Mouse (Mus musculus) midbrain, embryonic 10.5 days (tissue): ENCODE data around the gene Poc1b. TPM values are rescaled to one million over a fixed set of nuclear protein-coding genes. Genes with fewer than 3 reads are reported as not detected.
A peak's percentile ranks its signal among the peaks of the same experiment; 100 is the strongest.

ENCODE experiments used
- DNase-seq: peaks from one replicate; pipeline ENCODE4 v3.0.0-alpha.2; 2017; ENCODE audit warnings: low spot score
- H3K27ac ChIP-seq: fragments of 300-500 bp; sonication (generic); replicated peaks from 2 replicates; pipeline ENCODE4 v1.5.1; 2016; ENCODE audit warnings: mild to moderate bottlenecking
- H3K27me3 ChIP-seq: fragments of 300-500 bp; sonication (generic); 2 replicates; pipeline ENCODE4 v1.6.1; 2016; ENCODE audit warnings: low read depth, mild to moderate bottlenecking; ENCODE audit not compliant: poor library complexity, severe bottlenecking
- H3K36me3 ChIP-seq: fragments of 300-500 bp; sonication (generic); 2 replicates; pipeline ENCODE4 v1.6.1; 2016; ENCODE audit warnings: mild to moderate bottlenecking, moderate library complexity
- H3K4me1 ChIP-seq: fragments of 300-500 bp; sonication (generic); 2 replicates; pipeline ENCODE4 v1.6.1; 2016
- H3K4me3 ChIP-seq: fragments of 300-500 bp; sonication (generic); 2 replicates; pipeline ENCODE4 v1.5.1; 2016; ENCODE audit warnings: mild to moderate bottlenecking, moderate library complexity
- H3K9me3 ChIP-seq: fragments of 300-500 bp; sonication (generic); replicated peaks from 2 replicates; pipeline ENCODE4 v1.6.1; 2016; ENCODE audit warnings: mild to moderate bottlenecking
- WGBS: fragments of 180-500 bp; shearing (Covaris S2); methylation state at CpG from one replicate; pipeline ENCODE4 v1.1.7; 2016; 5-methylcytosine and 5-hydroxymethylcytosine counted together
- polyA plus RNA-seq: library from polyadenylated mRNA; unstranded; fragments of >200 nt; fragmentation: Nextera tagmentation; extraction: Ambion mirVana; gene quantifications from 2 replicates; pipeline ENCODE4 v1.2.1, GENCODE M21; 2016

Poc1b gene
- polyA plus RNA-seq = 28.3 and 32.6 TPM in 2 replicates

- peak within 1 kb of the TSS; percentile 96 for H3K4me3 ChIP-seq
- H3K27ac ChIP-seq = peak within 1 kb of the TSS; percentile 96
- no peaks in the 10 kb centered on the region for H3K27me3 ChIP-seq
- H3K36me3 ChIP-seq = peaks cover 39% of the 10 kb centered on the region
- 0 out of 2 replicates have a peak, but pooled peaks cover 4% of the 10 kb centered on the region for H3K9me3 ChIP-seq
- WGBS = under 1% methylated on average over 106 of the region's 106 CpGs
- peak; percentile 93 for DNase-seq
- H3K4me1 ChIP-seq = peaks cover 29% of the 10 kb centered on the region
Measured at GRCm38 (mm10) chr10:99106703-99107631, at the start of gene Poc1b. Gene Poc1b, plus strand, starts transcription at chr10:99107036.

GRCm38 (mm10) chr10:99060588-99060987, 46.2 kb upstream of the Poc1b start:
- WGBS = 92% methylated on average over 7 of the region's 7 CpGs
- Histone ChIP-seq H3K36me3 (no peaks in the 10 kb centered on the region), H3K4me1 (no peaks in the 10 kb centered on the region)

GRCm38 (mm10) chr10:99061418-99061817, 45.4 kb upstream of the Poc1b start:
- no peak for DNase-seq
- 92% methylated on average over 10 of the region's 10 CpGs for WGBS
- Histone ChIP-seq H3K27ac (no peak overlapping the region), H3K9me3 (no peaks in the 10 kb centered on the region), H3K36me3 (no peaks in the 10 kb centered on the region), H3K4me1 (no peaks in the 10 kb centered on the region), H3K27me3 (no peaks in the 10 kb centered on the region), H3K4me3 (no peak overlapping the region)

More at GRCm38 (mm10) chr10:99060588-99060987, 46.2 kb upstream of the Poc1b start:
- no peak for DNase-seq
- Histone ChIP-seq H3K4me3 (no peak overlapping the region), H3K9me3 (no peaks in the 10 kb centered on the region), H3K27me3 (no peaks in the 10 kb centered on the region), H3K27ac (no peak overlapping the region)

GRCm38 (mm10) chr10:99062546-99062945, 44.3 kb upstream of the Poc1b start:
- H3K27me3 ChIP-seq = no peaks in the 10 kb centered on the region
- H3K36me3 ChIP-seq = no peaks in the 10 kb centered on the region
- no peak overlapping the region for H3K4me3 ChIP-seq
- H3K27ac ChIP-seq = no peak overlapping the region
- no peak for DNase-seq
- no peaks in the 10 kb centered on the region for H3K4me1 ChIP-seq
- no peaks in the 10 kb centered on the region for H3K9me3 ChIP-seq
- 90% methylated on average over 5 of the region's 5 CpGs for WGBS

- 80% methylated on average over 18 of the region's 18 CpGs for WGBS
- Histone ChIP-seq H3K9me3 (no peaks in the 10 kb centered on the region), H3K4me1 (no peaks in the 10 kb centered on the region), H3K36me3 (no peaks in the 10 kb centered on the region), H3K27ac (no peak overlapping the region), H3K27me3 (no peaks in the 10 kb centered on the region), H3K4me3 (no peak overlapping the region)
- DNase-seq = no peak
Measured at GRCm38 (mm10) chr10:99076113-99076895, 30.5 kb upstream of the Poc1b start.

- Histone ChIP-seq H3K4me1 (no peaks in the 10 kb centered on the region), H3K36me3 (no peaks in the 10 kb centered on the region), H3K27me3 (no peaks in the 10 kb centered on the region), H3K9me3 (no peaks in the 10 kb centered on the region), H3K4me3 (no peak overlapping the region), H3K27ac (no peak overlapping the region)
- no peak for DNase-seq
- 88% methylated on average over 2 of the region's 2 CpGs for WGBS
Measured at GRCm38 (mm10) chr10:99078621-99079020, 28.2 kb upstream of the Poc1b start.

- Histone ChIP-seq H3K36me3 (no peaks in the 10 kb centered on the region), H3K27ac (no peak overlapping the region), H3K9me3 (no peaks in the 10 kb centered on the region), H3K4me3 (no peak overlapping the region), H3K27me3 (no peaks in the 10 kb centered on the region), H3K4me1 (no peaks in the 10 kb centered on the region)
- DNase-seq = no peak
- WGBS = 90% methylated on average over 10 of the region's 10 CpGs
Measured at GRCm38 (mm10) chr10:99081569-99081990, 25.3 kb upstream of the Poc1b start.

GRCm38 (mm10) chr10:99083431-99084003, 23.3 kb upstream of the Poc1b start:
- no peak for DNase-seq
- Histone ChIP-seq H3K4me3 (no peak overlapping the region), H3K9me3 (no peaks in the 10 kb centered on the region), H3K27ac (no peak overlapping the region), H3K4me1 (no peaks in the 10 kb centered on the region), H3K36me3 (no peaks in the 10 kb centered on the region), H3K27me3 (no peaks in the 10 kb centered on the region)
- WGBS = 90% methylated on average over 14 of the region's 14 CpGs

GRCm38 (mm10) chr10:99084397-99085239, 22.2 kb upstream of the Poc1b start:
- H3K9me3 ChIP-seq = no peaks in the 10 kb centered on the region
- WGBS = 51% methylated on average over 23 of the region's 23 CpGs
- no peak overlapping the region for H3K27ac ChIP-seq
- H3K4me1 ChIP-seq = no peaks in the 10 kb centered on the region
- H3K27me3 ChIP-seq = no peaks in the 10 kb centered on the region
- DNase-seq = peak; percentile 86
- H3K36me3 ChIP-seq = no peaks in the 10 kb centered on the region
- no peak overlapping the region for H3K4me3 ChIP-seq

- H3K4me1 ChIP-seq = no peaks in the 10 kb centered on the region
- WGBS = 65% methylated on average over 6 of the region's 6 CpGs
- H3K27ac ChIP-seq = no peak overlapping the region
- no peak overlapping the region for H3K4me3 ChIP-seq
- H3K9me3 ChIP-seq = no peaks in the 10 kb centered on the region
- H3K27me3 ChIP-seq = no peaks in the 10 kb centered on the region
- no peak for DNase-seq
- H3K36me3 ChIP-seq = no peaks in the 10 kb centered on the region
Measured at GRCm38 (mm10) chr10:99085240-99085587, 21.6 kb upstream of the Poc1b start.

- WGBS = 77% methylated on average over 6 of the region's 6 CpGs
- no peak for DNase-seq
- no peaks in the 10 kb centered on the region for H3K9me3 ChIP-seq
- H3K27me3 ChIP-seq = no peaks in the 10 kb centered on the region
- no peak overlapping the region for H3K27ac ChIP-seq
- no peaks in the 10 kb centered on the region for H3K4me1 ChIP-seq
- no peak overlapping the region for H3K4me3 ChIP-seq
- H3K36me3 ChIP-seq = no peaks in the 10 kb centered on the region
Measured at GRCm38 (mm10) chr10:99086029-99086428, 20.8 kb upstream of the Poc1b start.

GRCm38 (mm10) chr10:99089906-99090305, 16.9 kb upstream of the Poc1b start:
- H3K27ac ChIP-seq = no peak overlapping the region
- H3K4me1 ChIP-seq = no peaks in the 10 kb centered on the region
- no peak for DNase-seq
- H3K36me3 ChIP-seq = no peaks in the 10 kb centered on the region
- H3K27me3 ChIP-seq = no peaks in the 10 kb centered on the region
- WGBS = 89% methylated on average over 6 of the region's 6 CpGs
- H3K9me3 ChIP-seq = 0 out of 2 replicates have a peak, but pooled peaks cover 4% of the 10 kb centered on the region
- H3K4me3 ChIP-seq = no peak overlapping the region
